Mouse (Mus musculus) liver, embryonic 13.5 days (tissue): ENCODE data around the gene Sema4c. TPM values are rescaled to one million over a fixed set of nuclear protein-coding genes. Genes with fewer than 3 reads are reported as not detected.
A peak's percentile ranks its signal among the peaks of the same experiment; 100 is the strongest.
"Not testable (repeated sequence)": the region's sequence is repeated elsewhere in the genome, so short reads cannot be mapped to it uniquely, and the experiment has no call there.

Source experiments
- ATAC-seq: fragments of 200-750 bp; cut with Nextera tagmentation; 2 replicates; pipeline ENCODE4 v1.8.0; 2017; ENCODE audit warnings: low read depth, mild to moderate bottlenecking, moderate number of reproducible peaks, moderate library complexity
- DNase-seq: peaks from one replicate; pipeline ENCODE4 v3.0.0; 2022
- H3K27ac ChIP-seq: fragments of 300-500 bp; sonication (generic); 2 replicates; pipeline ENCODE4 v1.5.1; 2015; ENCODE audit warnings: moderate library complexity, mild to moderate bottlenecking, inconsistent platforms
- H3K27me3 ChIP-seq: fragments of 300-500 bp; sonication (generic); 2 replicates; pipeline ENCODE4 v1.6.1; 2015; ENCODE audit warnings: mild to moderate bottlenecking, inconsistent platforms
- H3K36me3 ChIP-seq: fragments of 300-500 bp; sonication (generic); 2 replicates; pipeline ENCODE4 v1.6.1; 2015; ENCODE audit warnings: mild to moderate bottlenecking, inconsistent platforms
- H3K4me1 ChIP-seq: fragments of 300-500 bp; sonication (generic); replicated peaks from 2 replicates; pipeline ENCODE4 v1.6.1; 2015; ENCODE audit warnings: inconsistent platforms
- H3K4me2 ChIP-seq: fragments of 300-500 bp; sonication (generic); 2 replicates; pipeline ENCODE4 v1.6.1; 2015; ENCODE audit warnings: inconsistent platforms, mild to moderate bottlenecking, moderate library complexity
- H3K4me3 ChIP-seq: fragments of 300-500 bp; sonication (generic); replicated peaks from 2 replicates; pipeline ENCODE4 v1.5.1; 2015; ENCODE audit warnings: mild to moderate bottlenecking, inconsistent platforms
- H3K9ac ChIP-seq: fragments of 300-500 bp; sonication (generic); 2 replicates; pipeline ENCODE4 v1.6.1; 2015; ENCODE audit warnings: mild to moderate bottlenecking, inconsistent platforms
- H3K9me3 ChIP-seq: fragments of 300-500 bp; sonication (generic); replicated peaks from 2 replicates; pipeline ENCODE4 v1.6.1; 2016; ENCODE audit warnings: inconsistent platforms
- WGBS: fragments of 180-500 bp; shearing (Covaris S2); methylation state at CpG from one replicate; pipeline ENCODE4 v1.1.7; 2015; ENCODE audit not compliant: insufficient replicate concordance; 5-methylcytosine and 5-hydroxymethylcytosine counted together
- polyA plus RNA-seq: library from polyadenylated mRNA; unstranded; fragments of >200 nt; fragmentation: Nextera tagmentation; extraction: Ambion mirVana; gene quantifications from 2 replicates; pipeline ENCODE4 v1.2.1, GENCODE M21; 2015

Sema4c gene
- polyA plus RNA-seq, 1 experiment from 2014 or later = 1.8 TPM

- Histone ChIP-seq H3K9ac (no peak overlapping the region), H3K4me3 (no peak overlapping the region), H3K36me3 (peaks cover 27% of the 10 kb centered on the region), H3K27ac (no peak overlapping the region), H3K27me3 (no peaks in the 10 kb centered on the region), H3K4me1 (peaks cover 20% of the 10 kb centered on the region), H3K9me3 (no peaks in the 10 kb centered on the region), H3K4me2 (peak overlapping the region; percentile 77)
- 43% methylated on average over 2 of the region's 2 CpGs for WGBS
- ATAC-seq (no peak), DNase-seq (no peak)
Observed at GRCm38 (mm10) chr1:36545382-36545781, 12.8 kb downstream of the Sema4c start.

- DNase-seq (no peak), ATAC-seq (no peak)
- WGBS = 88% methylated on average over 9 of the region's 9 CpGs
- Histone ChIP-seq H3K9me3 (no peaks in the 10 kb centered on the region), H3K4me1 (peaks cover 25% of the 10 kb centered on the region), H3K4me3 (no peak overlapping the region), H3K36me3 (peaks cover 25% of the 10 kb centered on the region), H3K9ac (no peak overlapping the region), H3K27me3 (no peaks in the 10 kb centered on the region), H3K27ac (no peak overlapping the region), H3K4me2 (no peak overlapping the region)
Observed at GRCm38 (mm10) chr1:36542925-36543324, 15.2 kb downstream of the Sema4c start.

GRCm38 (mm10) chr1:36541844-36542243, 16.3 kb downstream of the Sema4c start:
- ATAC-seq (no peak), DNase-seq (no peak)
- Histone ChIP-seq H3K4me1 (peaks cover 20% of the 10 kb centered on the region), H3K9ac (no peak overlapping the region), H3K4me3 (no peak overlapping the region), H3K27me3 (no peaks in the 10 kb centered on the region), H3K36me3 (peaks cover 25% of the 10 kb centered on the region), H3K27ac (no peak overlapping the region), H3K9me3 (no peaks in the 10 kb centered on the region), H3K4me2 (no peak overlapping the region)
- 87% methylated on average over 16 of the region's 16 CpGs for WGBS

- no peak overlapping the region for H3K4me2 ChIP-seq
- 85% methylated on average over 12 of the region's 12 CpGs for WGBS
- H3K27me3 ChIP-seq = no peaks in the 10 kb centered on the region
- H3K27ac ChIP-seq = no peak overlapping the region
- ATAC-seq (no peak), DNase-seq (no peak)
- H3K9ac ChIP-seq = no peak overlapping the region
- peaks cover 15% of the 10 kb centered on the region for H3K4me1 ChIP-seq
- no peak overlapping the region for H3K4me3 ChIP-seq
- no peaks in the 10 kb centered on the region for H3K9me3 ChIP-seq
- peaks cover 25% of the 10 kb centered on the region for H3K36me3 ChIP-seq
Observed at GRCm38 (mm10) chr1:36540807-36541206, 17.3 kb downstream of the Sema4c start.

- no peak overlapping the region for H3K9ac ChIP-seq
- ATAC-seq = no peak
- 0 out of 2 replicates have a peak, but pooled peaks cover 10% of the 10 kb centered on the region for H3K4me1 ChIP-seq
- H3K27me3 ChIP-seq = no peaks in the 10 kb centered on the region
- no peak for DNase-seq
- no peak overlapping the region for H3K4me2 ChIP-seq
- H3K4me3 ChIP-seq = no peak overlapping the region
- no peak overlapping the region for H3K27ac ChIP-seq
- no peaks in the 10 kb centered on the region for H3K9me3 ChIP-seq
- WGBS = 79% methylated on average over 11 of the region's 11 CpGs
- peaks cover 25% of the 10 kb centered on the region for H3K36me3 ChIP-seq
Observed at GRCm38 (mm10) chr1:36540132-36540531, 18.0 kb downstream of the Sema4c start.

- no peak within 1 kb of the TSS for H3K4me3 ChIP-seq
- WGBS = 75% methylated on average over 9 of the region's 9 CpGs
- ATAC-seq (peak; percentile 77), DNase-seq (no peak)
- no peak within 1 kb of the TSS for H3K9ac ChIP-seq
- no peaks in the 10 kb centered on the region for H3K27me3 ChIP-seq
- H3K4me2 ChIP-seq = no peak within 1 kb of the TSS
- H3K36me3 ChIP-seq = peaks cover 25% of the 10 kb centered on the region
- H3K4me1 ChIP-seq = peaks cover 13% of the 10 kb centered on the region; the same call in 1 of the 2 replicates
- H3K9me3 ChIP-seq = no peaks in the 10 kb centered on the region
- H3K27ac ChIP-seq = peak within 1 kb of the TSS; percentile 37; the same call in 1 of the 2 replicates
Observed at GRCm38 (mm10) chr1:36539186-36539585, 19.0 kb downstream of the Sema4c start, which contains the start of gene Gm42417. Gm42417 (minus strand) TSS chr1:36539429.

- Histone ChIP-seq H3K27ac (peak overlapping the region; percentile 37; the same call in 1 of the 2 replicates), H3K4me3 (no peak overlapping the region), H3K4me1 (peaks cover 13% of the 10 kb centered on the region; the same call in 1 of the 2 replicates), H3K36me3 (peaks cover 25% of the 10 kb centered on the region), H3K4me2 (no peak overlapping the region), H3K9ac (no peak overlapping the region), H3K27me3 (no peaks in the 10 kb centered on the region), H3K9me3 (no peaks in the 10 kb centered on the region)
- 81% methylated on average over 4 of the region's 4 CpGs for WGBS
- ATAC-seq = no peak
- DNase-seq = no peak
Observed at GRCm38 (mm10) chr1:36538727-36539126, 19.4 kb downstream of the Sema4c start.

GRCm38 (mm10) chr1:36536783-36537182, 21.4 kb downstream of the Sema4c start, which contains the start of gene Ankrd23:
Ankrd23 (minus strand) TSS chr1:36536883.
- H3K9ac ChIP-seq, H3K4me3 ChIP-seq, H3K4me2 ChIP-seq, H3K9me3 ChIP-seq, ATAC-seq, DNase-seq, H3K27ac ChIP-seq, H3K27me3 ChIP-seq: not testable (repeated sequence)
- peaks cover 13% of the 10 kb centered on the region; the same call in 1 of the 2 replicates for H3K4me1 ChIP-seq
- peaks cover 18% of the 10 kb centered on the region for H3K36me3 ChIP-seq
- WGBS = 77% methylated on average over 9 of the region's 9 CpGs

- H3K9ac ChIP-seq = no peak overlapping the region
- H3K4me2 ChIP-seq = no peak overlapping the region
- H3K36me3 ChIP-seq = peaks cover 14% of the 10 kb centered on the region
- H3K9me3 ChIP-seq = no peaks in the 10 kb centered on the region
- H3K4me3 ChIP-seq = no peak overlapping the region
- H3K4me1 ChIP-seq = peaks cover 13% of the 10 kb centered on the region; the same call in 1 of the 2 replicates
- no peak for DNase-seq
- H3K27ac ChIP-seq = no peak overlapping the region; the same call in 1 of the 2 replicates
- H3K27me3 ChIP-seq = no peaks in the 10 kb centered on the region
- 73% methylated on average over 8 of the region's 8 CpGs for WGBS
- no peak for ATAC-seq
Observed at GRCm38 (mm10) chr1:36536397-36536728, 21.8 kb downstream of the Sema4c start.

- DNase-seq (no peak), ATAC-seq (no peak)
- H3K27me3 ChIP-seq = no peaks in the 10 kb centered on the region
- H3K4me2 ChIP-seq = no peak overlapping the region
- no peak overlapping the region for H3K9ac ChIP-seq
- no peak overlapping the region; the same call in 1 of the 2 replicates for H3K27ac ChIP-seq
- H3K4me3 ChIP-seq = no peak overlapping the region
- no peaks in the 10 kb centered on the region for H3K9me3 ChIP-seq
- H3K36me3 ChIP-seq = peaks cover 12% of the 10 kb centered on the region
- WGBS = 70% methylated on average over 11 of the region's 11 CpGs
- H3K4me1 ChIP-seq = peaks cover 13% of the 10 kb centered on the region; the same call in 1 of the 2 replicates
Observed at GRCm38 (mm10) chr1:36535477-36536396, 22.4 kb downstream of the Sema4c start.

- Histone ChIP-seq H3K4me3 (no peak overlapping the region), H3K4me2 (no peak overlapping the region), H3K27ac (no peak overlapping the region), H3K4me1 (peaks cover 13% of the 10 kb centered on the region; the same call in 1 of the 2 replicates), H3K9ac (no peak overlapping the region), H3K36me3 (peaks cover 11% of the 10 kb centered on the region), H3K9me3 (no peaks in the 10 kb centered on the region), H3K27me3 (no peaks in the 10 kb centered on the region)
- DNase-seq (no peak), ATAC-seq (no peak)
- 60% methylated on average over 6 of the region's 6 CpGs for WGBS
Observed at GRCm38 (mm10) chr1:36534595-36535058, 23.5 kb downstream of the Sema4c start.
